Mouse (Mus musculus) lung, embryonic 16.5 days (tissue): ENCODE measurements around the gene Hddc3. TPM values are rescaled to one million over a fixed set of nuclear protein-coding genes. Genes with fewer than 3 reads are reported as not detected.

Experiments
- ATAC-seq: fragments of 200-750 bp; cut with Nextera tagmentation; 2 replicates; pipeline ENCODE4 v1.8.0; 2017; ENCODE audit warnings: low read depth, mild to moderate bottlenecking, moderate library complexity
- H3K27ac ChIP-seq: fragments of 300-500 bp; sonication (generic); 2 replicates; pipeline ENCODE4 v1.5.1; 2014; ENCODE audit warnings: mild to moderate bottlenecking, control low read depth, low read length
- H3K27me3 ChIP-seq: fragments of 300-500 bp; sonication (generic); 2 replicates; pipeline ENCODE4 v1.6.1; 2014; ENCODE audit warnings: low read depth, low read length, mixed read lengths; ENCODE audit not compliant: control insufficient read depth, insufficient read depth
- H3K36me3 ChIP-seq: fragments of 300-500 bp; sonication (generic); 2 replicates; pipeline ENCODE4 v1.6.1; 2014; ENCODE audit warnings: low read length; ENCODE audit not compliant: control insufficient read depth, insufficient read depth
- H3K4me1 ChIP-seq: fragments of 300-500 bp; sonication (generic); replicated peaks from 2 replicates; pipeline ENCODE4 v1.6.1; 2014; ENCODE audit warnings: low read length, mixed read lengths; ENCODE audit not compliant: control insufficient read depth, insufficient read depth
- H3K4me2 ChIP-seq: fragments of 300-500 bp; sonication (generic); 2 replicates; pipeline ENCODE4 v1.6.1; 2014; ENCODE audit warnings: low read depth, low read length, control low read depth
- H3K4me3 ChIP-seq: fragments of 300-500 bp; sonication (generic); 2 replicates; pipeline ENCODE4 v1.5.1; 2014; ENCODE audit warnings: mild to moderate bottlenecking, low read length, control low read depth
- H3K9ac ChIP-seq: fragments of 300-500 bp; sonication (generic); 2 replicates; pipeline ENCODE4 v1.6.1; 2014; ENCODE audit warnings: low read length, control low read depth
- H3K9me3 ChIP-seq: fragments of 300-500 bp; sonication (generic); 2 replicates; pipeline ENCODE4 v1.6.1; 2016; ENCODE audit warnings: low read length; ENCODE audit not compliant: control insufficient read depth
- WGBS: fragments of 180-500 bp; shearing (Covaris S2); extraction: QIAGEN DNeasy Blood & Tissue Kit; methylation state at CpG from one replicate; pipeline ENCODE4 v1.1.7; 2014; 5-methylcytosine and 5-hydroxymethylcytosine counted together
- polyA plus RNA-seq: library from polyadenylated mRNA; unstranded; fragments of >200 nt; fragmentation: Nextera tagmentation; extraction: Ambion mirVana; gene quantifications from 2 replicates; pipeline ENCODE4 v1.2.1, GENCODE M21; 2015

The Hddc3 gene
- polyA plus RNA-seq, 1 experiment from 2014 or later = 21.9 TPM

DNA sequence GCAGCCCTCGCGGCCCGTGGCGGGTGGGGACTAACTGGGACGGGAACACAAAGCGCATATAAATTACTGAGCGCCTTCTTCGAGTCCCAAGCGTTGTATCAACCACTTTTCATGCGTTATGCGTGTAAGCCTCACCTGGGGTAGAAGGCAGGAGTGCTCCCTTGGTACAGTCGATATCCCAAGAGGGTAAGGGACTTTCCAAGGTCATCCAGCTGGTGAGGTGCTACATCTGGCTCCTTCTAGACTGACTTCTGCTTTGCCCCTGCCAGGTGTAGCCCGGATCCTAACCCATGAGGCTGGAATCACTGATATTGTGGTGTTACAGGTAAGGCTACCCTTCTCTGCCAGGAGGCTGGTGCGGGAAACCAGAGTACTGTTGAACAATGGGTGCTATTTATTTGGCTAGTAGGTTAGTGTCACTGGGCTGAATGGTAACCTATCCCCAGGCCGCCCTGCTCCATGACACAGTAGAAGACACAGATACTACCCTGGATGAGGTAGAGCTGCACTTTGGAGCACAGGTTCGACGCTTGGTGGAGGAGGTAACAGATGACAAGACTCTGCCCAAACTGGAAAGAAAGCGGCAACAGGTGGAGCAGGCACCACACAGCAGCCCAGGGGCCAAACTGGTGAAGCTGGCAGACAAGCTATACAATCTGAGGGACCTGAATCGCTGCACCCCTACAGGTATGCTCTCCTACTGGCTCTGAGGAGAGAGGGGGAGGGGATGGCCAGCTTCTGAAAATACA lies 540 bp downstream of the Hddc3 start:
- peaks cover 29% of the 10 kb centered on the region for H3K4me1 ChIP-seq
- peak overlapping the region; percentile 65 for H3K4me3 ChIP-seq
- no peaks in the 10 kb centered on the region for H3K9me3 ChIP-seq
- peak overlapping the region; percentile 88 for H3K4me2 ChIP-seq
- peak overlapping the region; percentile 41; the same call in 1 of the 2 replicates for H3K27ac ChIP-seq
- 24% methylated on average over 19 of the region's 19 CpGs for WGBS
- no peaks in the 10 kb centered on the region; the same call in 1 of the 2 replicates for H3K36me3 ChIP-seq
- no peaks in the 10 kb centered on the region for H3K27me3 ChIP-seq
- H3K9ac ChIP-seq = peak overlapping the region; percentile 80
- no peak for ATAC-seq

DNA sequence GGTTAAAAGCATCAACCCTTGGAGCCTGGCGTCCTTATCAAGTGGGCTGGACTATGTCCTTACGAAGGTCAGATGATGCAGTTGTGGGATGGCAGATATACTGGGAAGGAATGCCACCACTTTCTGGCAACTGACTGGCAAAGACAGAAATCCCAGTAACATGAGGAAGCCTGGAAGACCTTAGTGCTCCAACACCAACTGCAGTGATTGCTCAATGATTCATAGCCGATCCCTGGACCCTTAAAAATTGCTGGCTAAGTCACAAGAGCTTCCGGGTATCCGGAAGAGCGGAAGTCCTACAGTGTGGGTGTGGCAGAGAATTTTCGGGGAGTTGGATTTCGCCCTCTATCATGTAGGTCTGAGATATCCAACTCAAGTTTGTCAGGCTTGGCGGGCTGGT lies 3.3 kb downstream of the Hddc3 start:
- Histone ChIP-seq H3K36me3 (peaks cover 3% of the 10 kb centered on the region; the same call in 1 of the 2 replicates), H3K4me2 (no peak overlapping the region), H3K9ac (no peak overlapping the region), H3K9me3 (no peaks in the 10 kb centered on the region), H3K27ac (no peak overlapping the region), H3K4me1 (peaks cover 19% of the 10 kb centered on the region), H3K4me3 (no peak overlapping the region), H3K27me3 (no peaks in the 10 kb centered on the region)
- ATAC-seq = no peak
- WGBS = 86% methylated on average over 9 of the region's 9 CpGs

DNA sequence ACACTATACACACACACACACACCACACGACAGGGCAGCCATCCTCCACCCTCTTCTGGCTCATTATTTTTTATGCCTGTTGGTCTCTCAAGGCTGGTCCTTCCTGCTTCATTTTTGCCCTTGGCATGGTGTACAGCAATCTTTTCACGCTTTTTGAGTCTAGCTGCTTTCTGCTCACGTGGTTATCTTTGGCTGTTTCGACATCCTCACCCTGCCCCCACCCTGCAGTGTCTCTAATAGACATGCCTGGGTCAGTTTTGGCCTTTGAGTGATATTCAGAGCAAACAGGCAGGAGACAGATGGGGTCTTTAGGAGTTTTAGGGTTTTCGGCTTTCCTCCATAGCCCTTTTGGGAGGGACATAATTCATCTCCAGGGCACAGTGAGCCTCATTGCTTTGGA lies 3.9 kb downstream of the Hddc3 start:
- Histone ChIP-seq H3K9ac (no peak overlapping the region), H3K9me3 (no peaks in the 10 kb centered on the region), H3K4me1 (peaks cover 19% of the 10 kb centered on the region), H3K36me3 (peaks cover 6% of the 10 kb centered on the region), H3K4me3 (no peak overlapping the region), H3K4me2 (no peak overlapping the region), H3K27ac (no peak overlapping the region; the same call in 1 of the 2 replicates), H3K27me3 (no peaks in the 10 kb centered on the region)
- 61% methylated on average over 5 of the region's 5 CpGs for WGBS
- ATAC-seq = no peak

DNA sequence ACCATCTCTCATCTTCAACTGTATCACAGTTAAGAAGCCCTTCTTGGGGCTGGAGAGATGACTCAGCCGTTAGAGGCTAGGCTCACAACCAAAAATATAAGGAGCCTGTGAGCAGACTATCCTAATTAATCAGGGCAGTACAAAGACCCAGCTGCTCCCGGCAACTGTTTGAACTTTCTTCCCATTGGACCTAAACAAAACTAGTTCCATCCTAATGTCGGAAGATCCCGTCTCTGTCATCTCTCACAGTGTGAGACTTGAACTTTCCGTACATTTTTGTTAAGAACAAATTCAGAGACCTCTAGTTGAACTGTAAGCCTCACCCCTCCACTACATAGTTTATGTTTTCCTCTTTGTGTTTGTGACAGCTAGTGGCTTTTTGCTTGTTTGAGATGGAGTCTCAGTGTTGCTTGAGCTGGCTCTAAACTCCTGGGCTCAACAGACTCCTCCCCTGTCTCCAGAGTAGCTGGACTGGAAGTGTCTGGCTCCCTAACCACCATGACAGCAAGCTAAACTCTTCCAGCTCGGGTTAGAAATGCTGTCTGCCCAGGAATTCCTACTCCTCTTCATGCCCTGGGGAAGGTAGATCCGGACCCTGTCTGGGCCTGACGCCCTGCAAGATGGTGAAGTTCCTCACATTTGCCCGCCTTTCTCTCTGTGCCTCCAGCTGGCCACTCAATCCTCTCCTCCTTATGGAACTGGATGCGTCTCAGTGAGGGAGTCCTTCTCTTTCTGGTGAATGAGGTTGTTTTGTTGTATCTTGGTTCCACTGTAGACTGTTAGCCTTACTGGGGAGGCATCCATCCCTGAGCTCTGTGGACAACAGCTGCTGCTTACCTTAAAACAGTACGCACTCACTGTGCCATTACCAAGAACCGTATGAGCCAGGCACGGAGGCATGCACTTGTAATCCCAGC lies 5.0 kb downstream of the Hddc3 start:
- H3K9ac ChIP-seq = 0 out of 2 replicates have a peak overlapping the region, but pooled peaks have one; percentile 19
- WGBS = 49% methylated on average over 13 of the region's 13 CpGs
- H3K4me2 ChIP-seq = no peak overlapping the region
- peak overlapping the region; percentile 91 for H3K27ac ChIP-seq
- no peaks in the 10 kb centered on the region for H3K27me3 ChIP-seq
- H3K4me3 ChIP-seq = no peak overlapping the region
- H3K36me3 ChIP-seq = peaks cover 6% of the 10 kb centered on the region
- peak; percentile 61 for ATAC-seq
- H3K4me1 ChIP-seq = peaks cover 15% of the 10 kb centered on the region
- H3K9me3 ChIP-seq = no peaks in the 10 kb centered on the region

DNA sequence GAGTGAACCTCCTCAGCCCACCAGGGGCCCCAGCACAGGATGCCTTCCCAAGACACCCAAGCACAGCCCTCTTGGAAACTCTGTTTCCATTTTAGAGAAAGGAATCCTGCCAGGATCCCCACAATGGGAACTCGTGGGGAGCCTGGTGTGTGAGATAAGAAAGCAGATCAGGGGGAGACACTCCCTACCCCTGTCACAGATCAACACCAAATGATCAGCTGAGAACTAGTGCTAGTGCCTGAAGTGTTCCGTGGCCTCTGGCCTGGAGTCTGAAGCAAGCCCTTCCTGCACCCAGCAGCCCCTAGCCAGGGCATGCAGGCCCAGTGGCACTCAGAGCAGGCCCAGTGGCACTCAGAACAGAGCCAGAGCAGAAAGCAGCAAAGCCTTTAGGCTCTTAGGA lies 7.9 kb downstream of the Hddc3 start:
- ATAC-seq = no peak
- peaks cover 12% of the 10 kb centered on the region; the same call in 1 of the 2 replicates for H3K36me3 ChIP-seq
- no peak overlapping the region for H3K27ac ChIP-seq
- no peaks in the 10 kb centered on the region for H3K27me3 ChIP-seq
- H3K4me2 ChIP-seq = no peak overlapping the region
- no peaks in the 10 kb centered on the region for H3K9me3 ChIP-seq
- H3K4me3 ChIP-seq = no peak overlapping the region
- 65% methylated on average over 2 of the region's 2 CpGs for WGBS
- H3K9ac ChIP-seq = no peak overlapping the region
- peaks cover 10% of the 10 kb centered on the region for H3K4me1 ChIP-seq

DNA sequence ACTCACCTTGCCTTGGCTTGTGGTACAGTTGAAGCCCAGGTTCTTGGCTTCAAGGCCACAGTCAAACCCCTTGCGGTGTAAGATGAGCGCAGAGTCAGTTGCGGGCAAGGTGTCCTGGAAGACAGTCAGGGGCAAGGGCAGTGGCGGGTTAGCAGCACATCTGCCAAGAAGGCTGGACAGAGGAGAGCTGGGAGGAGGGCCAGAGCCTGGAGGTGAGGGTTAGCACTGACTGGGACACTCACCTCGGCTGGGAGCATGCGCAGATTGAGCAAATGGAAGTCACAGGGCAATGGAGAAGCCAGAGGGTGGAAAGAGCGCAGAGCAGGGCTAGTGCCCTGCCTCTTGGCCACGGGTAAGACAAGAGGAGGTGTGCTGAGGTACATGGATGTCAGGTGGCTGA lies 10.0 kb downstream of the Hddc3 start:
- Histone ChIP-seq H3K27ac (no peak overlapping the region), H3K36me3 (peaks cover 19% of the 10 kb centered on the region), H3K9me3 (no peaks in the 10 kb centered on the region), H3K4me2 (no peak overlapping the region), H3K9ac (no peak overlapping the region), H3K4me1 (peaks cover 5% of the 10 kb centered on the region; the same call in 1 of the 2 replicates), H3K4me3 (no peak overlapping the region), H3K27me3 (no peaks in the 10 kb centered on the region)
- WGBS = 91% methylated on average over 8 of the region's 8 CpGs
- ATAC-seq = no peak

DNA sequence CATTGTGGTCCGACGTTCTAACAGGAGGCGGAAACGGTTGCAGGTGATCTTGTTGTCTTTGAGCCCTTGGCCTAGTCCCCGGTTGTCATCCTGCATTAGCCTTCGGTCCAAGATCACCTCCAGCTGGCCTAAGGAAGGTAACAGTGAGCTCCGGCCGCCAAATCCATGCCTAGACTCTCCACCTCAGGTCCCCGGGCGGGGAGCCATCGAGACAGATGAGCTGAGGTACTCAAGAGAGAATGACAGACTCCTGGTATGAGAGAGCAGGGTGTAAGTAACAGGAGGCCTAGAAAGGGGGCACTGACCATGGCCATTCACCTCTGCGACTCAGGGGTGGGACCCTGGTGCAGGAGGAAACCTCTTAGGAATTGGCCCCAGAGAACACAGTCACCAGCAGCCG lies 13.4 kb downstream of the Hddc3 start:
- Histone ChIP-seq H3K9me3 (no peaks in the 10 kb centered on the region), H3K27me3 (no peaks in the 10 kb centered on the region), H3K36me3 (peaks cover 18% of the 10 kb centered on the region), H3K9ac (no peak overlapping the region), H3K27ac (no peak overlapping the region), H3K4me1 (no peaks in the 10 kb centered on the region), H3K4me2 (no peak overlapping the region), H3K4me3 (no peak overlapping the region)
- ATAC-seq = no peak
- WGBS = 83% methylated on average over 13 of the region's 13 CpGs

DNA sequence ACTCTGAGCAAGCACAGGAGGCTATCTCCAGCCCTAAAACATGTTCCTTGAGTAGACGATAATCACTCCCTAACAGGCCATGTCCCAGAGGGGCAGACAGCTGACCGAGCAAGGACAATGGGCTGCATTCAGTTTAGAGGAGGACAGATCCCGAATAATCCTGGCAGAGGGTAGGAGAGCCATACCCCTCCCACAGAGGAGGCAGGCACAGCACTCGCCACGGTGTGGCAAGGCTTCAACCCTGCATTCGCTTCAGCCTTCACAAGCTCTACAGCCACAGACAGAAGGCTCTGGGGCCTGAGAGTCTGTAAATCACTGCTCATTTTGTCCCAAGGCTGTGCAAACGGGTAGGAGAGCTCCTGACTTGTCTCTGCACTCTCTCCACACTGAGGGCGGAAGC lies 14.3 kb downstream of the Hddc3 start:
- H3K27ac ChIP-seq = no peak overlapping the region
- no peaks in the 10 kb centered on the region for H3K4me1 ChIP-seq
- H3K27me3 ChIP-seq = no peaks in the 10 kb centered on the region
- H3K36me3 ChIP-seq = peaks cover 20% of the 10 kb centered on the region
- H3K9ac ChIP-seq = no peak overlapping the region
- WGBS = 76% methylated on average over 8 of the region's 8 CpGs
- no peak overlapping the region for H3K4me3 ChIP-seq
- H3K9me3 ChIP-seq = no peaks in the 10 kb centered on the region
- ATAC-seq = no peak
- no peak overlapping the region for H3K4me2 ChIP-seq

DNA sequence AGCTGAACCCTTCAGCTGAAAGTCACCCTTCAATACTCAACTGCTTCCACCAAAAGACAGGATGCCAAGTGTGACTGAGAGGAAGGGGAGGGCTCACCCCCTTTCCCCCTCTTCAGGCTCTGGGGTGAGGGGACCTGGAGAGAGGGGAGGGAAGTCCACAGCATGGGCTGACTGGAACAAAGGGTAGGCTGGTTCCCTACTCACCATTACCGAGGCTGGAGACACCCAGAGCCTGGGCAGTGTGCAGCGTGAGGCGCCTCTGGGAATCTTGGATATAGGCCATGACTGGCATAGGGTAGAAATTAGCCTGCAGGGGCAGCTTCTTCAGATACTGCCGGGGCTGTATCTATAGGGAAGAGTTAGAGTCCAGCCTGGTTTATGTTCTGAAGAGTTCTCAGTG lies 15.1 kb downstream of the Hddc3 start:
- no peak overlapping the region for H3K4me3 ChIP-seq
- no peaks in the 10 kb centered on the region for H3K27me3 ChIP-seq
- no peaks in the 10 kb centered on the region for H3K4me1 ChIP-seq
- no peak overlapping the region for H3K4me2 ChIP-seq
- no peak overlapping the region for H3K9ac ChIP-seq
- WGBS = 73% methylated on average over 4 of the region's 4 CpGs
- no peak for ATAC-seq
- peaks cover 27% of the 10 kb centered on the region for H3K36me3 ChIP-seq
- H3K27ac ChIP-seq = no peak overlapping the region
- no peaks in the 10 kb centered on the region for H3K9me3 ChIP-seq
